Mouse (Mus musculus): ENCODE results near the gene Wbp4.
A peak's percentile ranks its signal among the peaks of the same experiment; 100 is the strongest.

Wbp4 gene

GRCm38 (mm10) chr14:79481339-79482151 is at the start of gene Wbp4:
Gene Wbp4, minus strand, starts transcription at chr14:79481520.
- DNase-seq (ENCODE audit: low read depth), result peak; percentile 92

GRCm38 (mm10) chr14:79530761-79531160 is 49.4 kb upstream of the Wbp4 start:
- DNase-seq (ENCODE audit: low read depth), result no peak

- DNase-seq (ENCODE audit: low read depth), result peak; percentile 92
Measured at GRCm38 (mm10) chr14:79529581-79530554, 48.5 kb upstream of the Wbp4 start.

GRCm38 (mm10) chr14:79527704-79528103 is 46.4 kb upstream of the Wbp4 start:
- DNase-seq (ENCODE audit: low read depth), result no peak

- DNase-seq (ENCODE audit: low read depth), result peak; percentile 79
Measured at GRCm38 (mm10) chr14:79526106-79526505, 44.8 kb upstream of the Wbp4 start.

GRCm38 (mm10) chr14:79522387-79522786 is 41.1 kb upstream of the Wbp4 start:
- no peak for DNase-seq (ENCODE audit: low read depth)

GRCm38 (mm10) chr14:79521471-79522117 is 40.3 kb upstream of the Wbp4 start:
- DNase-seq (ENCODE audit: low read depth), result peak; percentile 85

- DNase-seq (ENCODE audit: low read depth), result peak; percentile 74
Measured at GRCm38 (mm10) chr14:79521056-79521455, 39.7 kb upstream of the Wbp4 start.

- no peak for DNase-seq (ENCODE audit: low read depth)
Measured at GRCm38 (mm10) chr14:79520612-79521011, 39.3 kb upstream of the Wbp4 start.

- peak; percentile 73 for DNase-seq (ENCODE audit: low read depth)
Measured at GRCm38 (mm10) chr14:79519663-79519975, 38.3 kb upstream of the Wbp4 start.

- peak; percentile 74 for DNase-seq (ENCODE audit: low read depth)
Measured at GRCm38 (mm10) chr14:79518761-79519662, 37.7 kb upstream of the Wbp4 start.

GRCm38 (mm10) chr14:79518123-79518522 is 36.8 kb upstream of the Wbp4 start:
- peak; percentile 55 for DNase-seq (ENCODE audit: low read depth)

GRCm38 (mm10) chr14:79517185-79517740 is 35.9 kb upstream of the Wbp4 start:
- no peak for DNase-seq (ENCODE audit: low read depth)

- peak; percentile 67 for DNase-seq (ENCODE audit: low read depth)
Measured at GRCm38 (mm10) chr14:79516751-79517150, 35.4 kb upstream of the Wbp4 start.

- DNase-seq (ENCODE audit: low read depth), result no peak
Measured at GRCm38 (mm10) chr14:79516243-79516610, 34.9 kb upstream of the Wbp4 start.

- peak; percentile 93 for DNase-seq (ENCODE audit: low read depth)
Measured at GRCm38 (mm10) chr14:79515511-79516242, 34.4 kb upstream of the Wbp4 start.

- no peak for DNase-seq (ENCODE audit: low read depth)
Measured at GRCm38 (mm10) chr14:79515100-79515499, 33.8 kb upstream of the Wbp4 start.

GRCm38 (mm10) chr14:79513951-79514350 is 32.6 kb upstream of the Wbp4 start:
- peak; percentile 61 for DNase-seq (ENCODE audit: low read depth)

- DNase-seq (ENCODE audit: low read depth), result no peak
Measured at GRCm38 (mm10) chr14:79511521-79511920, 30.2 kb upstream of the Wbp4 start.

- DNase-seq (ENCODE audit: low read depth), result no peak
Measured at GRCm38 (mm10) chr14:79508662-79509305, 27.5 kb upstream of the Wbp4 start.
